Mouse (Mus musculus): ENCODE measurements around the gene Grm4.

DNA sequence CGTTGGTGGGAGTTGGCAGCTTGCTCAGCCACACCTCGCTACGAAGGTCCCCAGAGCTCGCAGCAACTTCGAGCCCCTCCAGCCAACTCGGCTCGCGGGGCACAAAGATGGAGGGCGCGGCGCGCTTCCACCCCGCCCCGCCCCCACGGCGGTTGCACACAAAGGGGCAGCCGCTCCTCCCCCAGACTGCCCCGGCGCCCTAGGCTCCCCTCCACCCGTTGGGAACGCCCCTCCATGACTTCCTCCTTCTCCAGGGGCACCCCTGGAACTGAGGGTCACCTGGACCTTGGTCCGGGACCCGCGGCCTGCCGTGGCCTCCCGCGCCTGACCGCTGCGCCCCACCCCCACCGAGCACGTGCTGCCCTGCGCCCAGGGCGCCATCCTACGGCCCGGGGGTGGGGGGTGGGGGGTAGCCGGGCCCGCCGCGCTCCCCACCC, 33.9 kb upstream of the Grm4 start:
- TF ChIP-seq CTCF (IDR thresholded peaks at IDR 0.05; ENCODE audit: borderline replicate concordance, insufficient read depth, low read depth, low read length) = no peak
- TF ChIP-seq POLR2A (IDR thresholded peaks at IDR 0.05; ENCODE audit: borderline replicate concordance, insufficient read depth, low read length) = no peak
